Mouse (Mus musculus) layer of hippocampus, postnatal 14 days (tissue): ENCODE results near the gene Hist3h2ba. TPM values are rescaled to one million over a fixed set of nuclear protein-coding genes. Genes with fewer than 3 reads are reported as not detected.

ENCODE experiments used
- DNase-seq, 2 experiments: peaks; one replicate each; pipeline ENCODE4 v3.0.0; 2021 to 2022; ENCODE audit warnings: low spot score in 2 of 2, mixed read lengths in 1 of 2
- microRNA-seq, 2 experiments: library from miRNA; unstranded; fragments of <30 nt; microRNA quantifications; one replicate each; pipeline ENCODE4 v1.2.0; 2021
- total RNA-seq, 2 experiments: library from RNA; stranded (reverse); gene quantifications; 2 replicates each; pipeline ENCODE4 v1.2.3; 2021

Hist3h2ba gene
- total RNA-seq, 2 experiments from 2014 or later: 117 to 123 TPM

GRCm38 (mm10) chr11:58984657-58985056, 35.9 kb downstream of the Hist3h2ba start:
- DNase-seq: no peak

GRCm38 (mm10) chr11:58985299-58985917, 36.7 kb downstream of the Hist3h2ba start:
- no peak for DNase-seq

GRCm38 (mm10) chr11:58989166-58989565, 40.4 kb downstream of the Hist3h2ba start:
- DNase-seq: no peak

GRCm38 (mm10) chr11:58990141-58990540, 41.4 kb downstream of the Hist3h2ba start:
- no peak for DNase-seq

GRCm38 (mm10) chr11:58990794-58991193, 42.1 kb downstream of the Hist3h2ba start:
- no peak for DNase-seq

DNA sequence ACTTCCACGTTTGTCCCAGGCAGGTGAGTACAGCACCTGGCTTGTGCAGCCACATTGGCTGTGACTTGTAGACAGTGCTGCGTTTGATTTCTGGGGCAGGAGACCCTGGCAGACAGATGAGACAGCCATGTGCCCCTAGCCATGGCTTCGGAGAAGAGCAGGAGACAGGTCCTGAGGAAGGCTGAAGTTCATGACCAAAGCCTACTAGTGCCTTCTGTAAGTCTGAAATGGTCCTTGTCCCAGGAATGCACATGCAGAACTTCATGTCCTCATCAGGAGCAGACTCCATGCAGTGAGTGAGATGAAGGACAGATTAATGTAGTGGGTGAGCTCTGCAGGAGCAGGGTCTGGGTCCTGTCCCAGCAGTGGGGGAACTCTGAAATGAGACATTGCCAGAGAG, 43.2 kb downstream of the Hist3h2ba start:
- no peak for DNase-seq

DNA sequence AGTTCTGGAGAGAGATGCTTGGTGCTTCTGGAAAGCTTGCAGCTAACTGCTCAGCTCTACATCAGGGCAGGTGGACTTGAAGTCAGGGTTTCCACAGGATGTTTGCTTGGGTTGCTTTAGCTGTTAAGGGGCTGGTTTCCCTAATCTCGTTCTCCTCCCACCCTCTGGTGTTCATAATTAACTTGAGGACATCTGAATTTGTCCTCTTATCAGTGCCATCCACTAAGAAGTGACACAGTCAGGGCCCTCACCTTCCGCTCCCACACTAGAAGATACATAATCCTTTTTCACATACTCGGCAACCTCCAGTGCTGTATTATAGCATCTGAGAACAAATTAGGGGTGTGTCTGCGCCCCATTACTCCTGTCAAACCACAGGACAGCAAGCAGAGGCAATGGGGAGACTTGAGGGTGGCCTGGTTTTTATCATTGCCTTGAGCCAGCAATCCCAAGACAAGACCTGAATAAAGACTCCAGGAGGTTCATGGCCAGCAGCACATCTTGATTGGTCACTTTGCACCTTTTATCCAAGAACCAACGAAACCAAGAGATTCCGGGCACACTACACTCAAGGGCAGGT, 44.5 kb downstream of the Hist3h2ba start:
- no peak for DNase-seq

DNA sequence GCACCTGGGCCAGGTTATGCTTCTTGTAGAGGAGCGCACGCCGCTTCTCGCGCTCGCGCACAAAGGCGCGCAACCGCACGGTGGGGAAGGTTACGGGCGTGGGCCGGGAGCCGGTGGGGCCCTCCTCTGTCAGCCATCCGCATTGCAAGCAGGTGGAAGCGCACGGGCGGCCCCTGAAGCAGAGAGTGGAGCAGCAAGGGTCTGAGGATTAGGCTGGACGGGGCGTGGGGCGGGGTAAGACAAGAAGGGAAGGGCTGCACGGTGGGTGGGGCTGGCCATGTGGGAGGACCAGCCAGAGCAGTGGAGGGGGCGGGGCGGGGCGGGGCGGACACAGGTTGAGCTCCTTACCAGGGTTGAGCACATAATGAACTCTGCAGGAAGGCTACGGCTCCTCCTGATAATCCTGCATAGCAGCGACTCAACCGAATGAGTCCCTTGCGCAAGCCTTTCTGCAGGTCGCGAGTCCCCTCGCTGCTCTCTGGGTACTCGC, 45.7 kb downstream of the Hist3h2ba start:
- DNase-seq: peak in 1 of 2 experiments; percentile 36

GRCm38 (mm10) chr11:58995061-58995806, 46.5 kb downstream of the Hist3h2ba start:
- DNase-seq: no peak

- DNase-seq: no peak
Measured at GRCm38 (mm10) chr11:58995807-58996370, 47.2 kb downstream of the Hist3h2ba start.

GRCm38 (mm10) chr11:58997541-58997940, 48.8 kb downstream of the Hist3h2ba start:
- no peak for DNase-seq

Small RNA genes lying within 50 kb of the gene (microRNA-seq; reads per million reads assigned to microRNA genes)
- gene Gm44313: 0 to 0.28 reads per million in 2 experiments

Other genes with a start within 250 kb of the Hist3h2ba start
- gene Olfr319, start 249.8 kb upstream of the Hist3h2ba start, total RNA-seq: not detected
- gene Olfr318, start 224.9 kb upstream of the Hist3h2ba start, total RNA-seq: under 1 TPM; 0.09 to 0.17 TPM
- gene Olfr317, start 209.7 kb upstream of the Hist3h2ba start, total RNA-seq: under 1 TPM; 0.24 to 0.28 TPM
- gene Olfr316, start 196.2 kb upstream of the Hist3h2ba start, total RNA-seq: under 1 TPM; 0.31 to 0.37 TPM
- gene Olfr315, start 175.7 kb upstream of the Hist3h2ba start, total RNA-seq: not detected
- not detected for gene Olfr314, start 166.0 kb upstream of the Hist3h2ba start, total RNA-seq
- gene Fam183b, start 147.0 kb upstream of the Hist3h2ba start, total RNA-seq: 1 to 10 TPM; 6.0 to 6.1 TPM
- not detected for gene Olfr313, start 133.9 kb upstream of the Hist3h2ba start, total RNA-seq
- not detected for gene Olfr312, start 119.7 kb upstream of the Hist3h2ba start, total RNA-seq
- gene Olfr311, start 109.7 kb upstream of the Hist3h2ba start, total RNA-seq: not detected
- gene Gm12258, start 101.8 kb upstream of the Hist3h2ba start, total RNA-seq: 10 to 100 TPM; 16.7 to 18.5 TPM
- 10 to 100 TPM in 1 of 2 experiments, 1 to 10 TPM in 1; 6.8 to 12.1 TPM for gene 2810021J22Rik, start 81.7 kb upstream of the Hist3h2ba start, total RNA-seq
- 1 to 10 TPM; 8.8 to 8.9 TPM for gene Zfp39, start 44.7 kb upstream of the Hist3h2ba start, total RNA-seq
- under 1 TPM; 0.12 to 0.29 TPM for gene Btnl10, start 31.0 kb upstream of the Hist3h2ba start, total RNA-seq
- 100 to 1,000 TPM; 501 to 506 TPM for gene Rnf187, start 10.0 kb upstream of the Hist3h2ba start, total RNA-seq
- gene Hist3h2a, start 5.8 kb downstream of the Hist3h2ba start, total RNA-seq: 10 to 100 TPM; 59.7 to 62.5 TPM
- 1 to 10 TPM; 3.8 to 4.0 TPM for gene Trim17, start 5.8 kb downstream of the Hist3h2ba start, total RNA-seq
- gene Trim11, start 29.2 kb downstream of the Hist3h2ba start, total RNA-seq: 10 to 100 TPM; 25.5 to 27.9 TPM
- gene Obscn, start 187.5 kb downstream of the Hist3h2ba start, total RNA-seq: 1 to 10 TPM; 2.2 to 2.4 TPM
- gene Iba57, start 214.8 kb downstream of the Hist3h2ba start, total RNA-seq: 1 to 10 TPM; 7.7 to 9.9 TPM
- 10 to 100 TPM; 20.6 to 21.1 TPM for gene Gjc2, start 234.3 kb downstream of the Hist3h2ba start, total RNA-seq
- 100 to 1,000 TPM; 124 to 128 TPM for gene Guk1, start 243.3 kb downstream of the Hist3h2ba start, total RNA-seq